Mouse (Mus musculus) CH12.LX (cell line): ENCODE data around the gene Cep170. TPM values are rescaled to one million over a fixed set of nuclear protein-coding genes. Genes with fewer than 3 reads are reported as not detected.

Experiments used
- DNase-seq: peaks from one replicate; pipeline ENCODE4 v3.0.0-alpha.2; 2013; ENCODE audit errors: extremely low read depth
- H3K27ac ChIP-seq: 2 replicates; pipeline ENCODE4 v1.5.1; 2012; ENCODE audit warnings: low read depth, mild to moderate bottlenecking, control low read depth, moderate library complexity; ENCODE audit not compliant: insufficient read depth
- H3K27me3 ChIP-seq: replicated peaks from 2 replicates; pipeline ENCODE3; 2012; ENCODE audit warnings: inconsistent platforms
- H3K36me3 ChIP-seq, 2 experiments: replicated peaks in 1 of 2; 2 replicates each; pipeline versions ENCODE3 to v1.6.1; 2012; ENCODE audit warnings: inconsistent platforms in 1 of 2, low read length in 1 of 2, mild to moderate bottlenecking in 1 of 2, mixed read lengths in 1 of 2, moderate library complexity in 1 of 2; ENCODE audit not compliant: control insufficient read depth in 1 of 2, insufficient read depth in 1 of 2
- H3K4me1 ChIP-seq, 2 experiments: 2 replicates each; pipeline ENCODE4 v1.6.1; 2012; ENCODE audit warnings: inconsistent platforms in 1 of 2, moderate library complexity in 1 of 2; ENCODE audit not compliant: insufficient read depth in 2 of 2, control insufficient read depth in 1 of 2
- H3K4me2 ChIP-seq: 2 replicates; pipeline ENCODE4 v1.6.1; 2012; ENCODE audit warnings: low read depth, mild to moderate bottlenecking, control low read depth; ENCODE audit not compliant: poor library complexity, insufficient read depth, severe bottlenecking
- H3K4me3 ChIP-seq, 3 experiments: fragments of 150-350 bp in 1 of 3; sonication (generic) in 1 of 3; replicated peaks in 1 of 3; 2 replicates each; pipeline versions ENCODE3 to v1.5.1; 2011 to 2012; ENCODE audit warnings: low read depth in 2 of 3, low read length in 2 of 3, mild to moderate bottlenecking in 2 of 3, moderate library complexity in 2 of 3, control low read depth in 1 of 3, improper control_type of control experiment in 1 of 3, inconsistent platforms in 1 of 3, mixed read lengths in 1 of 3; ENCODE audit not compliant: poor library complexity in 1 of 3
- H3K79me2 ChIP-seq: replicated peaks from 2 replicates; pipeline ENCODE4 v1.6.1; 2012; ENCODE audit warnings: mild to moderate bottlenecking, moderate library complexity; ENCODE audit not compliant: control insufficient read depth, poor library complexity, insufficient read depth, severe bottlenecking; ENCODE audit errors: extremely low read depth
- H3K9ac ChIP-seq: 2 replicates; pipeline ENCODE4 v1.6.1; 2012; ENCODE audit warnings: low read depth, mild to moderate bottlenecking, control low read depth, moderate library complexity; ENCODE audit not compliant: insufficient read depth
- H3K9me3 ChIP-seq: replicated peaks from 2 replicates; pipeline ENCODE3; 2012; ENCODE audit warnings: low read length, inconsistent platforms, mixed read lengths
- BHLHE40 ChIP-seq: IDR thresholded peaks from 2 replicates; pipeline ENCODE4 v1.6.1; 2011; ENCODE audit warnings: mild to moderate bottlenecking, low read depth, low read length, improper control_type of control experiment
- CHD1 ChIP-seq: IDR thresholded peaks from 2 replicates; pipeline ENCODE4 v1.6.1; 2012; ENCODE audit warnings: low read depth, low read length, improper control_type of control experiment, inconsistent platforms
- CHD2 ChIP-seq: IDR thresholded peaks from 2 replicates; pipeline ENCODE4 v1.6.1; 2011; ENCODE audit warnings: low read length, improper control_type of control experiment
- E2F4 ChIP-seq: IDR thresholded peaks from 2 replicates; pipeline ENCODE4 v1.6.1; 2011; ENCODE audit warnings: low read depth, low read length, improper control_type of control experiment; ENCODE audit not compliant: insufficient replicate concordance
- ELF1 ChIP-seq: IDR thresholded peaks from 2 replicates; pipeline ENCODE4 v1.6.1; 2014; ENCODE audit warnings: low read depth, mild to moderate bottlenecking, inconsistent platforms, low read length, improper control_type of control experiment
- EP300 ChIP-seq: IDR thresholded peaks from 2 replicates; pipeline ENCODE4 v1.6.1; 2011; ENCODE audit warnings: low read length, improper control_type of control experiment
- ETS1 ChIP-seq: conservative IDR thresholded peaks from 2 replicates; pipeline ENCODE4 v1.6.1; 2012; ENCODE audit warnings: low read depth, mild to moderate bottlenecking, inconsistent platforms, low read length, improper control_type of control experiment, moderate library complexity
- IRF4 ChIP-seq: IDR thresholded peaks from 2 replicates; pipeline ENCODE4 v1.6.1; 2014; ENCODE audit warnings: low read depth, mild to moderate bottlenecking, inconsistent platforms, low read length, improper control_type of control experiment
- JUN ChIP-seq: IDR thresholded peaks from 2 replicates; pipeline ENCODE4 v1.6.1; 2011; ENCODE audit warnings: low read depth, mild to moderate bottlenecking, low read length, improper control_type of control experiment, moderate library complexity; ENCODE audit not compliant: insufficient read depth
- JUND ChIP-seq: conservative IDR thresholded peaks from 2 replicates; pipeline ENCODE4 v1.6.1; 2011; ENCODE audit warnings: low read depth, low read length, improper control_type of control experiment
- MAX ChIP-seq: IDR thresholded peaks from 2 replicates; pipeline ENCODE4 v1.6.1; 2011; ENCODE audit warnings: low read length, improper control_type of control experiment
- MEF2A ChIP-seq: IDR thresholded peaks from 2 replicates; pipeline ENCODE4 v1.6.1; 2014; ENCODE audit warnings: low read depth, mild to moderate bottlenecking, inconsistent platforms, low read length, improper control_type of control experiment, borderline replicate concordance
- MXI1 ChIP-seq: IDR thresholded peaks from 2 replicates; pipeline ENCODE4 v1.6.1; 2011; ENCODE audit warnings: mild to moderate bottlenecking, low read depth, low read length, improper control_type of control experiment
- NELFE ChIP-seq: IDR thresholded peaks from 2 replicates; pipeline ENCODE4 v1.6.1; 2011; ENCODE audit warnings: low read depth, low read length, improper control_type of control experiment
- POLR2A ChIP-seq: IDR thresholded peaks from 2 replicates; pipeline ENCODE4 v1.6.1; 2011; ENCODE audit warnings: low read depth, mild to moderate bottlenecking, improper control_type of control experiment, low read length
- SIN3A ChIP-seq: IDR thresholded peaks from 2 replicates; pipeline ENCODE4 v1.6.1; 2012; ENCODE audit warnings: low read length, improper control_type of control experiment, inconsistent platforms
- SMC3 ChIP-seq: IDR thresholded peaks from 2 replicates; pipeline ENCODE4 v1.6.1; 2011; ENCODE audit warnings: low read depth, low read length, improper control_type of control experiment
- TBP ChIP-seq: conservative IDR thresholded peaks from 2 replicates; pipeline ENCODE4 v1.6.1; 2011; ENCODE audit warnings: low read depth, low read length, improper control_type of control experiment
- TCF12 ChIP-seq: IDR thresholded peaks from 2 replicates; pipeline ENCODE4 v1.6.1; 2014; ENCODE audit warnings: low read depth, mild to moderate bottlenecking, inconsistent platforms, low read length, improper control_type of control experiment
- UBTF ChIP-seq: IDR thresholded peaks from 2 replicates; pipeline ENCODE4 v1.6.1; 2012; ENCODE audit warnings: low read depth, mild to moderate bottlenecking, inconsistent platforms, low read length, improper control_type of control experiment, moderate library complexity
- USF1 ChIP-seq: IDR thresholded peaks from 2 replicates; pipeline ENCODE4 v1.6.1; 2014; ENCODE audit warnings: low read depth, mild to moderate bottlenecking, inconsistent platforms, low read length, improper control_type of control experiment
- ZMIZ1 ChIP-seq: IDR thresholded peaks from 2 replicates; pipeline ENCODE4 v1.6.1; 2012; ENCODE audit warnings: low read depth, mild to moderate bottlenecking, inconsistent platforms, low read length, improper control_type of control experiment
- ZNF384 ChIP-seq: IDR thresholded peaks from 2 replicates; pipeline ENCODE4 v1.6.1; 2012; ENCODE audit warnings: low read depth, low read length, improper control_type of control experiment, inconsistent platforms
- dilution Hi-C: fragments of 300-500 bp; cut with MboI; formaldehyde crosslinking; loops from 2 replicates; pipeline ENCODE4 v1.14.3; 2020; ENCODE audit warnings: low sequenced_read_pairs; ENCODE audit not compliant: extremely low pct_unique_long_range_greater_than_20kb, extremely low pct_ligation_motif_present
- in situ Hi-C: fragments of 300-500 bp; cut with MboI; formaldehyde crosslinking; loops from 3 replicates; pipeline ENCODE4 v1.14.3; 2019; ENCODE audit warnings: low sequenced_read_pairs, low pct_ligation_motif_present, low pct_unique_long_range_greater_than_20kb, mixed read lengths
- polyA plus RNA-seq: library from polyadenylated mRNA; unstranded; fragments of >175 nt; gene quantifications from 2 replicates; pipeline ENCODE4 v1.2.1, GENCODE M21; 2012; ENCODE audit warnings: low read depth; ENCODE audit not compliant: insufficient read length
- total RNA-seq, 2 experiments: library from RNA; depleted of rRNA; stranded (reverse); fragments of 300-350 nt in 1 of 2; fragments of >200 nt in 1 of 2; gene quantifications; 2 replicates each; pipeline ENCODE4 v1.2.3; 2012 to 2014

Gene Cep170
- total and polyA plus RNA-seq, 3 experiments = 14.8 to 16.6 (median 16.1) TPM

- H3K4me2 ChIP-seq = no peak overlapping the region
- H3K79me2 ChIP-seq = peaks cover 12% of the 10 kb centered on the region
- no peak for TF ChIP-seq BHLHE40
- no peak for TF ChIP-seq CHD2
- TF ChIP-seq ELF1 = no peak
- TF ChIP-seq E2F4 = no peak
- no peak for TF ChIP-seq MXI1
- TF ChIP-seq UBTF = no peak
- TF ChIP-seq JUND = no peak
- TF ChIP-seq MEF2A = no peak
- TF ChIP-seq TBP = no peak
- TF ChIP-seq ZNF384 = no peak
- TF ChIP-seq SMC3 = no peak
- no peak for TF ChIP-seq NELFE
- no peak for TF ChIP-seq USF1
- no peak for TF ChIP-seq POLR2A
- TF ChIP-seq TCF12 = no peak
- no peak for TF ChIP-seq CHD1
- no peak for TF ChIP-seq EP300
- in situ Hi-C loops = no loop called here
- peaks cover 30 to 83% of the 10 kb centered on the region in 2 experiments for H3K4me1 ChIP-seq
- no peaks in the 10 kb centered on the region for H3K27me3 ChIP-seq
- no peaks in the 10 kb centered on the region for H3K9me3 ChIP-seq
- no peak overlapping the region for H3K27ac ChIP-seq
- dilution Hi-C loops = no loop called here
- H3K36me3 ChIP-seq = peaks cover 0 to 22% of the 10 kb centered on the region in 2 experiments
- H3K9ac ChIP-seq = no peak overlapping the region
- DNase-seq = no peak
- no peak overlapping the region for H3K4me3 ChIP-seq
Measured at GRCm38 (mm10) chr1:176821929-176822328, 8.1 kb upstream of the Cep170 start.

GRCm38 (mm10) chr1:176818763-176819162 is 4.9 kb upstream of the Cep170 start:
- H3K27me3 ChIP-seq = no peaks in the 10 kb centered on the region
- H3K36me3 ChIP-seq = peaks cover 0 to 9% of the 10 kb centered on the region in 2 experiments
- H3K4me2 ChIP-seq = peak overlapping the region; percentile 63
- H3K4me1 ChIP-seq = peaks cover 19 to 64% of the 10 kb centered on the region in 2 experiments
- DNase-seq = no peak
- H3K27ac ChIP-seq = peak overlapping the region; percentile 22; the same call in 1 of the 2 replicates
- dilution Hi-C loops = no loop called here
- in situ Hi-C loops = no loop called here
- H3K9ac ChIP-seq = peak overlapping the region; percentile 21
- TF ChIP-seq SIN3A (0 out of 2 replicates have a peak, but pooled peaks have one; percentile 29), BHLHE40 (peak; percentile 65), JUND (peak; percentile 82), EP300 (peak; percentile 80), ETS1 (peak; percentile 84), JUN (peak; percentile 74), CHD1 (no peak), E2F4 (no peak), ELF1 (no peak; the same call in 1 of the 2 replicates), IRF4 (peak; percentile 84), MAX (peak; percentile 13; the same call in 1 of the 2 replicates), ZMIZ1 (no peak)
- peak overlapping the region in 1 of 3 experiments; percentile 19 for H3K4me3 ChIP-seq
- H3K9me3 ChIP-seq = no peaks in the 10 kb centered on the region
- H3K79me2 ChIP-seq = peaks cover 16% of the 10 kb centered on the region
